8 mouse cellular contexts compared by ENCODE assay signal in genomic region chr17:31905791-31906211, GRCm38 (mm10). TPM values are rescaled to one million over a fixed set of nuclear protein-coding genes. Genes with fewer than 3 reads are reported as not detected.
DNase-seq lines count a peak whose midpoint lies in the region; ATAC-seq lines count a peak whose summit lies in the region.

No protein-coding gene starts in this region.

- ATAC-seq in heart, embryonic 12.5 days (ENCODE audit: insufficient number of reproducible peaks, low FRiP score) = peak; percentile 66
- peak; percentile 98 for ATAC-seq in megakaryocyte, adult 5-6 weeks (ENCODE audit: poor library complexity, severe bottlenecking)
- no peak for ATAC-seq in megakaryocyte-erythroid progenitor cell, adult 5-6 weeks (replicated peaks; ENCODE audit: low FRiP score, low TSS enrichment, poor library complexity, severe bottlenecking)

- DNase-seq in urinary bladder, adult 2 months (ENCODE audit: low spot score) = peak; percentile 25
- no peak for DNase-seq in urinary bladder, adult 18-20 months (ENCODE audit: low spot score in 2 of 2)
- peak; percentile 64 to 89 for DNase-seq in kidney, postnatal 25 days
- DNase-seq in left cerebral cortex, postnatal 14 days (ENCODE audit: low spot score in 2 of 2) = no peak
- DNase-seq in left cerebral cortex, postnatal 25 days (ENCODE audit: low spot score in 2 of 2) = no peak

- H3K27me3 ChIP-seq in heart, embryonic 12.5 days (replicated peaks) = no peaks in the 10 kb centered on the region

- no peak overlapping the region for H3K4me2 ChIP-seq in heart, embryonic 12.5 days

- H3K36me3 ChIP-seq in heart, embryonic 12.5 days = no peaks in the 10 kb centered on the region

- no peak overlapping the region for H3K4me3 ChIP-seq in heart, embryonic 12.5 days

- intact Hi-C loops in left cerebral cortex, postnatal 14 days (cut with DNase I) = no loop called here
- intact Hi-C loops in left cerebral cortex, postnatal 25 days (cut with DNase I) = no loop called here

- peak overlapping the region; percentile 71 for H3K27ac ChIP-seq in heart, embryonic 12.5 days (ENCODE audit: poor library complexity, severe bottlenecking)

- no peaks in the 10 kb centered on the region for H3K9me3 ChIP-seq in heart, embryonic 12.5 days (replicated peaks)

- WGBS in heart, embryonic 12.5 days = 48% methylated on average over 10 of the region's 10 CpGs

- no peak overlapping the region for H3K9ac ChIP-seq in heart, embryonic 12.5 days

- H3K4me1 ChIP-seq in heart, embryonic 12.5 days (replicated peaks) = peaks cover 28% of the 10 kb centered on the region

RNA-seq across cellular contexts. Expression of gene Sik1, which starts 50.2 kb away (rescaled TPM):
- polyA plus RNA-seq in urinary bladder, adult 2 months (2012; rRNA removed) = 32.3 and 34.9 TPM in 2 replicates
- 23.3 and 24.3 TPM in 2 replicates for polyA plus RNA-seq in heart, embryonic 12.5 days (2016; fragmentation: Nextera tagmentation; extraction: Ambion mirVana)
- total RNA-seq in megakaryocyte, adult 5-6 weeks (2015) = 29.9 and 37.6 TPM in 2 replicates
- total RNA-seq in megakaryocyte, adult 5-6 weeks (2017) = 30.6 and 31.2 TPM in 2 replicates
- 10 to 100 TPM; 18.8 to 21.6 TPM for total RNA-seq in left cerebral cortex, postnatal 14 days (2021)
- total RNA-seq in left cerebral cortex, postnatal 25 days (2021) = 10 to 100 TPM; 20.2 to 20.9 TPM
- 4.1 and 10.3 TPM in 2 replicates for total RNA-seq in megakaryocyte-erythroid progenitor cell, adult 5-6 weeks (2014; fragmentation: Nextera tagmentation)
- total RNA-seq in megakaryocyte-erythroid progenitor cell, adult 5-6 weeks (2017) = 9.6 and 14.4 TPM in 2 replicates

Comparison
In these comparisons a context has a peak if more than half of its experiments do, and no peak if none do; other contexts are left out.
1. DNase-seq: peak in urinary bladder, adult 2 months (single experiment) and kidney, postnatal 25 days (2 of 2); none in urinary bladder, adult 18-20 months (0 of 2), left cerebral cortex, postnatal 14 days (0 of 2) and left cerebral cortex, postnatal 25 days (0 of 2).